Mouse (Mus musculus) forebrain, embryonic 16.5 days (tissue): ENCODE measurements at regions not wholly inside any gene's neighbourhood (a gene's known extent, or its start where the extent isn't known, plus 50 kb on each side); places are given as distances from the start of the nearest gene placed in this dataset.

Source experiments
- ATAC-seq: fragments of 200-750 bp; cut with Nextera tagmentation; 2 replicates; pipeline ENCODE4 v1.8.0; 2017; ENCODE audit warnings: mild to moderate bottlenecking, moderate library complexity
- H3K27ac ChIP-seq: fragments of 300-500 bp; sonication (generic); 2 replicates; pipeline ENCODE4 v1.5.1; 2014; ENCODE audit warnings: low read length, control low read depth
- H3K27me3 ChIP-seq: fragments of 300-500 bp; sonication (generic); replicated peaks from 2 replicates; pipeline ENCODE4 v1.6.1; 2014; ENCODE audit warnings: low read length; ENCODE audit not compliant: control insufficient read depth, insufficient read depth
- H3K36me3 ChIP-seq: fragments of 300-500 bp; sonication (generic); 2 replicates; pipeline ENCODE4 v1.6.1; 2014; ENCODE audit not compliant: control insufficient read depth, insufficient read depth
- H3K4me1 ChIP-seq: fragments of 300-500 bp; sonication (generic); replicated peaks from 2 replicates; pipeline ENCODE4 v1.6.1; 2014; ENCODE audit warnings: low read length; ENCODE audit not compliant: control insufficient read depth, insufficient read depth
- H3K4me2 ChIP-seq: fragments of 300-500 bp; sonication (generic); 2 replicates; pipeline ENCODE4 v1.6.1; 2014; ENCODE audit warnings: mild to moderate bottlenecking, low read length, control low read depth
- H3K4me3 ChIP-seq: fragments of 300-500 bp; sonication (generic); replicated peaks from 2 replicates; pipeline ENCODE4 v1.5.1; 2014; ENCODE audit warnings: mild to moderate bottlenecking, low read length, control low read depth
- H3K9ac ChIP-seq: fragments of 300-500 bp; sonication (generic); replicated peaks from 2 replicates; pipeline ENCODE4 v1.6.1; 2014; ENCODE audit warnings: low read depth, low read length, control low read depth
- H3K9me3 ChIP-seq: fragments of 300-500 bp; sonication (generic); 2 replicates; pipeline ENCODE4 v1.6.1; 2016; ENCODE audit warnings: low read length; ENCODE audit not compliant: control insufficient read depth
- WGBS: fragments of 180-500 bp; shearing (Covaris S2); extraction: QIAGEN DNeasy Blood & Tissue Kit; methylation state at CpG from one replicate; pipeline ENCODE4 v1.1.7; 2014; 5-methylcytosine and 5-hydroxymethylcytosine counted together

- 58% methylated on average over 5 of the region's 5 CpGs for WGBS
- ATAC-seq, result no peak
- H3K4me2 ChIP-seq, result no peak overlapping the region
These were observed 356.6 kb downstream of the Cd83 start for GRCm38 (mm10) chr13:44141181-44141580.

GRCm38 (mm10) chr13:44145441-44145840, 360.9 kb downstream of the Cd83 start:
- Histone ChIP-seq H3K36me3 (no peaks in the 10 kb centered on the region), H3K9me3 (no peaks in the 10 kb centered on the region), H3K27ac (no peak overlapping the region), H3K9ac (no peak overlapping the region), H3K4me1 (no peaks in the 10 kb centered on the region), H3K4me2 (no peak overlapping the region), H3K27me3 (no peaks in the 10 kb centered on the region), H3K4me3 (no peak overlapping the region)
- whole genome bisulfite sequencing, result 92% methylated on average over 4 of the region's 4 CpGs
- ATAC-seq, result no peak

More at GRCm38 (mm10) chr13:44141181-44141580, 356.6 kb downstream of the Cd83 start:
- H3K4me1 ChIP-seq, result no peaks in the 10 kb centered on the region
- no peaks in the 10 kb centered on the region for H3K9me3 ChIP-seq
- no peak overlapping the region for H3K4me3 ChIP-seq
- H3K27me3 ChIP-seq, result no peaks in the 10 kb centered on the region
- H3K27ac ChIP-seq, result no peak overlapping the region
- H3K36me3 ChIP-seq, result no peaks in the 10 kb centered on the region
- no peak overlapping the region for H3K9ac ChIP-seq

DNA sequence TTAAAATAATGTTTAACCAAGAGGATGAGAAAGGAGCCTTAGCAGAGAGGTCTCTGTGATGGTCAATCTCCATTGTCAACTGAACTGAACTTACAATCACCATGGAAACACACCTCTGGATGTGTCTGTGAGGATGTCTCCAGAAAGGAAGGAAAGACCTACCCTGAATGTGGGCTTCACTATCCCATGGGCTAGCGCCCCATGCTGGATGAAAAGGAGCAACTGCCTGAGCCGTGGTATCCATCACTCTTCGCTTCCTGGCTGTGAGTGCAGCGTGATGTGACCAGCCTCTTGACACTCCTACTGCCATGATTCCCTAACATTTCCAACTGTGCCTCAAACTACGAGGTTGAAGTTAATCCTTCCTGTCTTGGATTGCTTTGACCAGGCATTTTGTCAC, 363.3 kb downstream of the Cd83 start:
- Histone ChIP-seq H3K4me2 (no peak overlapping the region), H3K36me3 (no peaks in the 10 kb centered on the region), H3K27me3 (no peaks in the 10 kb centered on the region), H3K27ac (no peak overlapping the region), H3K9ac (no peak overlapping the region), H3K9me3 (no peaks in the 10 kb centered on the region), H3K4me3 (no peak overlapping the region), H3K4me1 (no peaks in the 10 kb centered on the region)
- ATAC-seq, result no peak
- WGBS, result 85% methylated on average over 5 of the region's 5 CpGs

DNA sequence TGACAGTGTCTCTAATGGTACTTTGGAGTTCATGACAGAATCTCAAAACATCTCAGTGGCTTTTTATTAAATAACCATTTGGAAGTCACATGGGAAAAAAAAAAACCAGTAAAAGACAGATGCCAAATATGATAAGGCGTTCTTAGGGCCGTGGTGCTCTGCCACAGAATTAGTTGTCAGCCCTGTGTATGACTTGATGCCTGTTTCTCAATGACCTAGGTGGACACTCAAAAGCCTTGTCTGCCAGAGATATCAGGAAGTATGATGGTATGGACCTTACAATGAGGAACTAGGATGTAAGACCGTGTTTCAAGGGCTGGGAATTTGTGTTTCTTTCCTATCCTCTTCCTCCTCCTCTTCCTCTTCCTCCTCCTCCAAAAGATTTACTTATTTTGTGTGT, 364.9 kb downstream of the Cd83 start:
- no peak for ATAC-seq
- no peak overlapping the region for H3K9ac ChIP-seq
- no peak overlapping the region for H3K27ac ChIP-seq
- no peak overlapping the region for H3K4me2 ChIP-seq
- H3K4me1 ChIP-seq, result no peaks in the 10 kb centered on the region
- no peaks in the 10 kb centered on the region for H3K36me3 ChIP-seq
- 94% methylated on average over 3 of the region's 3 CpGs for WGBS
- H3K9me3 ChIP-seq, result no peaks in the 10 kb centered on the region
- no peaks in the 10 kb centered on the region for H3K27me3 ChIP-seq
- no peak overlapping the region for H3K4me3 ChIP-seq

- H3K4me1 ChIP-seq, result no peaks in the 10 kb centered on the region
- H3K27me3 ChIP-seq, result no peaks in the 10 kb centered on the region
- H3K36me3 ChIP-seq, result no peaks in the 10 kb centered on the region
- H3K4me2 ChIP-seq, result no peak overlapping the region
- 86% methylated on average over 6 of the region's 6 CpGs for WGBS
- no peaks in the 10 kb centered on the region for H3K9me3 ChIP-seq
- ATAC-seq, result no peak
- H3K9ac ChIP-seq, result no peak overlapping the region
- H3K27ac ChIP-seq, result no peak overlapping the region
- H3K4me3 ChIP-seq, result no peak overlapping the region
These were observed 367.0 kb downstream of the Cd83 start for GRCm38 (mm10) chr13:44151526-44151925.

- H3K9me3 ChIP-seq, result no peaks in the 10 kb centered on the region
- no peaks in the 10 kb centered on the region for H3K27me3 ChIP-seq
- no peak overlapping the region for H3K4me3 ChIP-seq
- H3K36me3 ChIP-seq, result no peaks in the 10 kb centered on the region
- no peak overlapping the region for H3K27ac ChIP-seq
- no peak for ATAC-seq
- no peak overlapping the region for H3K9ac ChIP-seq
- no peaks in the 10 kb centered on the region for H3K4me1 ChIP-seq
- 83% methylated on average over 10 of the region's 10 CpGs for WGBS
- no peak overlapping the region for H3K4me2 ChIP-seq
These were observed 368.4 kb downstream of the Cd83 start for GRCm38 (mm10) chr13:44152806-44153613.

DNA sequence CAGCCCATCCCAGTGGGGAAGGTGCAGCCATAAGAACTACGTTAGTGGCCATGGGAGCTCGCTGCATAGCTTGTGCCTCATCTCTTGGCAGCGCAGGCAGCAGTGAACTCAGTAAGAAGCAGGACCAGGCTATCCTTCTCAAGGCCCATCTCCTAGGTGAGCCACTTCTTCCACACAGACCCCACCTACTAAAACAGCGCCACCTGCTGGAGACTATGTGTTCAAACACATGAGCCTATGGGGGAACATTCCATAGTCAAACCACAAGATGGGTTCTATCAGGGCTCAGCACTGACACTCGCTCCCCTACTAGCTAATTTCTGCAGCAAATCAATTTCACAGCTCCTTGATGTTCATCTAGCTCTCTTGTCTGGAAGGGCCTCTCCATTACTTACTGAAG, 369.2 kb downstream of the Cd83 start:
- H3K4me3 ChIP-seq, result no peak overlapping the region
- WGBS, result 95% methylated on average over 5 of the region's 5 CpGs
- ATAC-seq, result no peak
- no peaks in the 10 kb centered on the region for H3K27me3 ChIP-seq
- no peak overlapping the region for H3K4me2 ChIP-seq
- H3K27ac ChIP-seq, result no peak overlapping the region
- no peaks in the 10 kb centered on the region for H3K9me3 ChIP-seq
- H3K9ac ChIP-seq, result no peak overlapping the region
- no peaks in the 10 kb centered on the region for H3K36me3 ChIP-seq
- no peaks in the 10 kb centered on the region for H3K4me1 ChIP-seq

DNA sequence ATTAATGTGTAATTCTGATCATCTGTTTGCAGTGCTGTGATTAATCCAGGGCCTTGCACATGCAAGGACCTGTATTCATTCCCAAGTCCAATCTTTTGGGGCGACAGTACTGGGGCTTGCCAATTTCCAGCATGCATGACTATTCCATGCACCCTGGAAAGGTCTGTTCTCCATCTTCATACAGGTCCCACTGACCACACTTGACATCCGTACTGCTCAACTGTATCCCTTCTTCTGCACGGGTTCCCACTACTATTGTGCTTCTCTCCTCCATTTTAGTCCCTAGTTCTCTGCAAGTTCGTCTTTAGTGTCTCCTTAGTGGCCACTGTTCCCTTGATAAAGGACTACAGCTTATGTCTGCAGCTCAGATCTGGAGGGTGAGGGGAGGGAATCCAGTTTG, 371.4 kb downstream of the Cd83 start:
- Histone ChIP-seq H3K4me1 (no peaks in the 10 kb centered on the region), H3K4me2 (no peak overlapping the region), H3K4me3 (no peak overlapping the region), H3K27me3 (no peaks in the 10 kb centered on the region), H3K9me3 (no peaks in the 10 kb centered on the region), H3K9ac (no peak overlapping the region), H3K27ac (no peak overlapping the region), H3K36me3 (no peaks in the 10 kb centered on the region)
- WGBS, result 88% methylated on average over 4 of the region's 4 CpGs
- no peak for ATAC-seq

DNA sequence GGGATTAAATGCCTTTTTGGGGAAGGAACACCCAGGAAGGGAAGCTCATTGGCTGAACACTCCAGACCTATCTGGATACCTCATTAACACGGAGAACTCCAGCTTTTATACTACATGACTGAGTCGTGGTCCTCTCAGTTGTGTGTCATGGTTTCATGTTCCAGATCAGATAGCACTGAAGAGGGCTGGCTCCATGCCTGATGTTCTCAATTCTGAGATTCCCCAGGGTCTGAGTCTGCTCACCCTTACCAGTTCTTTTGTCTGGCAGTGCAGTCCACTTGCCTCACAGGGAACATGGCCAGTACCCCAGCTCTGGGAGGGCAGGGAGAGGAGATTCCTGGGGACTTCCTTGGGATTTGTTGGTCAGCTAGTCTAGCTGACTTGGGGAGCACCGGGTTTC, 372.0 kb downstream of the Cd83 start:
- Histone ChIP-seq H3K4me1 (no peaks in the 10 kb centered on the region), H3K4me2 (no peak overlapping the region), H3K9ac (no peak overlapping the region), H3K27me3 (no peaks in the 10 kb centered on the region), H3K36me3 (no peaks in the 10 kb centered on the region), H3K27ac (no peak overlapping the region), H3K9me3 (no peaks in the 10 kb centered on the region), H3K4me3 (no peak overlapping the region)
- 78% methylated on average over 3 of the region's 3 CpGs for WGBS
- no peak for ATAC-seq

DNA sequence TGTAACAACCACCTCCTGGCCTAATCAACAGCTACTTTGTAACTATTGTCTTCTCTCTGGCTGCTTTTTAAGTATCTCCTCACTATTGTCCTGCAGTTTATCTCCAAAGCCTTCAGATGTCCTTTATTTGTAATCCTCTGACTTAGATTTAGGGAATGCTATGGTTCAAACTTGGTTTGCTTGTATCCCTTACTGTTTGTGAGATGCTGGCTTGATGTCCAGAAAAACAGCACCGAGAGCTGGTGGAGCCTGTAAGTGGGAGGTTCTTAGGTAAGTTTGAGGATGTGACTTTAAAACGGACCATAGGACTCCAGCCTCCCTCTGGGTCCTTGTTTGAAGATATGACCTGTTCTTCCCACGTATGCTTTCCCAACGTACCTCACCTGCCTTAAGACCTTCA, 372.7 kb downstream of the Cd83 start:
- no peak overlapping the region for H3K4me3 ChIP-seq
- H3K4me2 ChIP-seq, result no peak overlapping the region
- no peak for ATAC-seq
- H3K27ac ChIP-seq, result no peak overlapping the region
- H3K9ac ChIP-seq, result no peak overlapping the region
- H3K27me3 ChIP-seq, result no peaks in the 10 kb centered on the region
- 81% methylated on average over 4 of the region's 4 CpGs for WGBS
- H3K4me1 ChIP-seq, result no peaks in the 10 kb centered on the region
- H3K36me3 ChIP-seq, result no peaks in the 10 kb centered on the region
- no peaks in the 10 kb centered on the region for H3K9me3 ChIP-seq
